Comparison of ENCODE assay signal across 8 mouse cellular contexts in the genomic region with DNA sequence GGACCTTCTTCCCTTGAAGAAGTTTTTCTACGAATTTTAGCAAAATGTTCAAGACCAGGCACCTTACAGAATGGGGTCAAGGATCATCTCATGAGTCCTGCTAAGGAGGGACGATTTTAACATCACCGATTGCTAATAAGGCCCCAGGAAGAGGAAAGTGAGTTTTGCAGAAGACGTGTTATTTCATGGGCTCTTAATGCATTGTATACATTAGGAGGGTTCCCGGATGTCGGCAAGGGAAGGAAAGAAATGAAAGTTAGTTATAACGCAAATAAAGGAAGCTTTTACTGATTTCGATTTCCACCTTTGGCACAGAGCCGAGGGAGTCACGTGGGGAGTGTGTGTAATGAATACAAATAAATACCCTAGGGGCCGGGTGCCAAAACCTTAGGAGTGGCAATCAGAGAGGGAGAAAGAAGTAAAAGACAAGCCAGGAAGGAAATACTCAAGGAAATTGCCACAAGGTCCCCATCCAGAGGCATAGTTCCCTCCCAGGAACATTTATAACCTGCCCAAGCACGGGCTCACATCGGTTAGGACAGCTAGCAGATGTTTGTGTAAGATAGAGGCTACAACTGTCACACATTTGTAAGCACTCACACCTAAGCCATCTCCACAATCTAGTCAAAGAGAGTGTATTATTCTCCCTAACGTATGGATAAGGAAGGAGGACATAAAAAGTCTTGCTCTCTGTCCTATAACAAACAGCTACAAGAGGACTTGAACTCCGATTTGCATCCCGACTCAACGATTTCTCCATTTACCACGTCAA. TPM values are rescaled to one million over a fixed set of nuclear protein-coding genes. Genes with fewer than 3 reads are reported as not detected.
DNase-seq lines count a peak whose midpoint lies in the region; ATAC-seq lines count a peak whose summit lies in the region.
"Had no signal": no experiment of that assay in that cellular context is flagged by ENCODE, and none has a peak within 500 bp of the region (broad histone marks: within the 10 kb centered on the region; RNA-seq: fewer than 3 reads in every experiment).

No protein-coding gene starts in this region.

- DNase-seq in layer of hippocampus, adult 11-12 months (ENCODE audit: low spot score), result peak; percentile 33
- no peak for DNase-seq in layer of hippocampus, adult 9-10 months (ENCODE audit: low spot score)
- DNase-seq in cerebellum, adult 9-10 months, result peak; percentile 5
- peak; percentile 53 for DNase-seq in kidney, adult 18-20 months
- DNase-seq in Muller cell, postnatal 12 days (ENCODE audit: inconsistent ontology term), result no peak
- DNase-seq in thymus, postnatal 14 days, result no peak

- H3K36me3 ChIP-seq in lung, embryonic 15.5 days, result no peaks in the 10 kb centered on the region
- H3K36me3 ChIP-seq: limb, embryonic 12.5 days had no signal

- H3K4me2 ChIP-seq in lung, embryonic 15.5 days, result peak overlapping the region; percentile 32
- H3K4me2 ChIP-seq: limb, embryonic 12.5 days had no signal

- H3K9me3 ChIP-seq in lung, embryonic 15.5 days, result no peaks in the 10 kb centered on the region
- H3K9me3 ChIP-seq: limb, embryonic 12.5 days had no signal

- no peak overlapping the region for H3K27ac ChIP-seq in lung, embryonic 15.5 days
- H3K27ac ChIP-seq: limb, embryonic 12.5 days had no signal

- 33% methylated on average over 18 of the region's 18 CpGs for WGBS in lung, embryonic 15.5 days

- no peak overlapping the region for H3K4me3 ChIP-seq in lung, embryonic 15.5 days
- H3K4me3 ChIP-seq: limb, embryonic 12.5 days had no signal

- H3K27me3 ChIP-seq in lung, embryonic 15.5 days, result no peaks in the 10 kb centered on the region
- H3K27me3 ChIP-seq: limb, embryonic 12.5 days had no signal

- H3K9ac ChIP-seq in lung, embryonic 15.5 days, result no peak overlapping the region
- H3K9ac ChIP-seq: limb, embryonic 12.5 days had no signal

- H3K4me1 ChIP-seq in lung, embryonic 15.5 days, result peaks cover 11% of the 10 kb centered on the region
- H3K4me1 ChIP-seq: limb, embryonic 12.5 days had no signal

- no peak for ATAC-seq in lung, embryonic 15.5 days (ENCODE audit: borderline replicate concordance, extremely low read depth, low FRiP score, low TSS enrichment)

RNA-seq across cellular contexts. Expression of a gene that starts 35.7 kb away (rescaled TPM):
- 25.2 and 28.8 TPM in 2 replicates for polyA plus RNA-seq in lung, embryonic 15.5 days (2015; fragmentation: Nextera tagmentation; extraction: Ambion mirVana)

Comparison
In these comparisons a context has a peak if more than half of its experiments do, and no peak if none do; other contexts are left out.
1. DNase-seq: peak in layer of hippocampus, adult 11-12 months (single experiment), cerebellum, adult 9-10 months (single experiment) and kidney, adult 18-20 months (single experiment); none in layer of hippocampus, adult 9-10 months (single experiment), Muller cell, postnatal 12 days (single experiment) and thymus, postnatal 14 days (single experiment).